Mouse (Mus musculus): Measurements from ENCODE around the gene Gm128. TPM values are rescaled to one million over a fixed set of nuclear protein-coding genes. Genes with fewer than 3 reads are reported as not detected.

Gene Gm128
- polyA plus RNA-seq, 1 experiment from 2014 or later, result not detected

DNA sequence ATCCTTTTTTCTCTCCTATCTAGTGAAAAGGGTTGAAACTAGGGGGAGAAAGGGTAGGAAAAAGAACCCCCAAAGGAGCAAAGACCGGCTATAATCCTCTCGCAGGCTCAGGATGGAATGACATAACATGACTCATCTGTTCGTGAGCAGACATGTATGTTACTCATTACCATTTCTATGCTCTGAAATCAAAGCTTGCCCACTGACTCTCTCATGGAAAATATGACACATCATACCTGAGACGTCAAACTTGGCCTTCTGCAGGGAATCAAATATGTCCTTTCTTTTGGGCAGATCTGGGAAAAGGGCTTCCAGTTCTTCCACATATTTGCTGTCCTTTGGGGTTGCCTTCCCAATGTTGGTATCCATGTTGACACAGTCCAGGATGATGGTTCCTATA is 20.6 kb upstream of the Gm128 start:
- no peak for DNase-seq (ENCODE audit: low spot score)
- Histone ChIP-seq H3K4me2 (ENCODE audit: low read length) (no peak overlapping the region), H3K4me3 (ENCODE audit: low read depth, low read length) (no peak overlapping the region), H3K9ac (ENCODE audit: low read length) (no peak overlapping the region), H3K27ac (ENCODE audit: low read depth, low read length) (no peak overlapping the region), H3K4me1 (ENCODE audit: control insufficient read depth, insufficient read depth, low read length) (no peaks in the 10 kb centered on the region), H3K9me3 (replicated peaks; ENCODE audit: control insufficient read depth, low read length) (no peaks in the 10 kb centered on the region), H3K27me3 (replicated peaks; ENCODE audit: control insufficient read depth, insufficient read depth, low read length) (no peaks in the 10 kb centered on the region), H3K36me3 (ENCODE audit: control insufficient read depth, insufficient read depth, low read length) (peaks cover 85% of the 10 kb centered on the region)
- no peak for ATAC-seq
- WGBS, result 98% methylated on average over 4 of the region's 4 CpGs

DNA sequence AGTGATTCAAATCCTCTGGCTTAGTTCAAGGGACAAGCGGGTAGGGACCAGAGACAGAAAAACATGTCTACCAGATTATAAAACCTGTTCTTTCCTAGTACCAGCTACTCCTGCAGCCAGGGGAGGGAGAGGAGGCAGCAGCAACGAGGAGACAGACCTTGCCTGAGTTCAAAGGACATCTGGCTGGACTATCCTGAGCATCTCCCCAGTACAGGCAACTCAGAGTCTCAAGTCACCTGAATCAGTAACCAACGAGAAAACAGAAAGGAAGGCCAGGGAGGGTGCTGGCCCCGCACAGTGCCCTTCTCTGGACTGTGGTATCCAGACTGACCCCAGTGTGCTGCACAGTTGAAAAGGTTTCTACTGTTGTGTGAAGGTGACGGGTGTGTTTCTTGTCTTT is 15.5 kb upstream of the Gm128 start:
- Histone ChIP-seq H3K9me3 (replicated peaks; ENCODE audit: control insufficient read depth, low read length) (no peaks in the 10 kb centered on the region), H3K9ac (ENCODE audit: low read length) (no peak overlapping the region), H3K4me3 (ENCODE audit: low read depth, low read length) (no peak overlapping the region), H3K4me2 (ENCODE audit: low read length) (no peak overlapping the region), H3K36me3 (ENCODE audit: control insufficient read depth, insufficient read depth, low read length) (peaks cover 78% of the 10 kb centered on the region), H3K27ac (ENCODE audit: low read depth, low read length) (no peak overlapping the region), H3K4me1 (ENCODE audit: control insufficient read depth, insufficient read depth, low read length) (no peaks in the 10 kb centered on the region), H3K27me3 (replicated peaks; ENCODE audit: control insufficient read depth, insufficient read depth, low read length) (no peaks in the 10 kb centered on the region)
- DNase-seq (ENCODE audit: low spot score) (no peak), ATAC-seq (no peak)
- 86% methylated on average over 5 of the region's 5 CpGs for WGBS

DNA sequence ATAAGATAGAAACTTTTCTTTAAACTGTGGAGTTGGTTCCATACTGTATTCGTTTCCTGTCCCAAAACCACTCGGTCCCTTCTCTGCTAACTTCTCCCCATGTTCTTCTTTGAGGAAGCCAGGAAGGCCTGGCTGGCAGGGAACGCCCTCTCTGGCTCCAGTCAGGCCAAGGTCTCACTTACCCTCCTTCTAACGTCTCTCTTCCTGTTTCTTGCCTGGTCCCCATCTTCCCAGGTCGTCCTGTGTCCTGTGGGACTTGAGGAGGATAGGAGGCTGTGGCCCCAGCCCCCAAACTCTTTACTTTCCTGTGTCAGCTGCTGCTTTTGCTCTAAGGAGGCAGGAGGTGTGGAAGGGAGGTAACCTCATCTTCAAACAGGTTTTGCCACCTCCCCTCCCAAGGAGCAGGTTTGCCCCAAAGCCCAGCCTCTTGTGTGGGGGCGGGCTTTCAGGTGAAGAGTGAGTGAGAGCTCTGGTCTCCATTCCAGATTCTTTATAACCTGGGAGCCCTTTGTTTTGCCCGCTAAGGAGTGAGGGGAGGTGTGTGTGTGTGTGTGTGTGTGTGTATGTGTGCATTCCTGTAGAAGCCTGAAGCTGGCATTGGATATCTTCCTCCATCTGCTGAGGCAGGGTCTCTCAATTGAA is 9.5 kb upstream of the Gm128 start, which contains the start of gene Bnipl:
Gene Bnipl (minus strand): TSS at position 411 of the 642 bp plus-strand sequence.
- Histone ChIP-seq H3K27me3 (replicated peaks; ENCODE audit: control insufficient read depth, insufficient read depth, low read length) (no peaks in the 10 kb centered on the region), H3K36me3 (ENCODE audit: control insufficient read depth, insufficient read depth, low read length) (peaks cover 29% of the 10 kb centered on the region), H3K27ac (ENCODE audit: low read depth, low read length) (no peak within 1 kb of the TSS), H3K4me3 (ENCODE audit: low read depth, low read length) (no peak within 1 kb of the TSS), H3K4me2 (ENCODE audit: low read length) (no peak within 1 kb of the TSS), H3K4me1 (ENCODE audit: control insufficient read depth, insufficient read depth, low read length) (no peaks in the 10 kb centered on the region), H3K9me3 (replicated peaks; ENCODE audit: control insufficient read depth, low read length) (no peaks in the 10 kb centered on the region), H3K9ac (ENCODE audit: low read length) (no peak within 1 kb of the TSS)
- 61% methylated on average over 7 of the region's 7 CpGs for WGBS
- DNase-seq (ENCODE audit: low spot score) (no peak), ATAC-seq (no peak)

DNA sequence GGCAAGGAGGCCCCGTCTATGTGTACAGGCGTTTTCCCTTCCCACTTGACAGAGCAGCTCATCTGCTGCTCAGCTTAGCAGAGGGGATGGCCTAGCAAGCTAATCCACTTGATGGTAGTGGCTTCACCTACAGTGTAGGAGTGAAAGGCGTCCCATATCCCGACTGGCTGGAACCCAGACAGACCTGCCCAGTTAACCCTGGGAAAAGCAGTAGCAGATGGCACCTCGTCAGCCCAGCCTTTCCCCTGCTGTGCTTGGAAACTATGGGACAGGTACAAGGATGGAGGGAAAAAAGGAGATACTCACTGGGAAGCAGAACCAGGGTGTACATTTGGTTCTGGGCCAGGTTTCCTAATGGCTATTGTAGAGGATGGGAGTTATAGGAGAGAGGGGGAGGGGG is 9.0 kb upstream of the Gm128 start:
- DNase-seq (ENCODE audit: low spot score) (no peak), ATAC-seq (no peak)
- Histone ChIP-seq H3K9ac (ENCODE audit: low read length) (no peak overlapping the region), H3K9me3 (replicated peaks; ENCODE audit: control insufficient read depth, low read length) (no peaks in the 10 kb centered on the region), H3K27me3 (replicated peaks; ENCODE audit: control insufficient read depth, insufficient read depth, low read length) (no peaks in the 10 kb centered on the region), H3K27ac (ENCODE audit: low read depth, low read length) (no peak overlapping the region), H3K4me2 (ENCODE audit: low read length) (no peak overlapping the region), H3K4me3 (ENCODE audit: low read depth, low read length) (no peak overlapping the region), H3K4me1 (ENCODE audit: control insufficient read depth, insufficient read depth, low read length) (no peaks in the 10 kb centered on the region), H3K36me3 (ENCODE audit: control insufficient read depth, insufficient read depth, low read length) (peaks cover 25% of the 10 kb centered on the region)
- 85% methylated on average over 5 of the region's 5 CpGs for WGBS

DNA sequence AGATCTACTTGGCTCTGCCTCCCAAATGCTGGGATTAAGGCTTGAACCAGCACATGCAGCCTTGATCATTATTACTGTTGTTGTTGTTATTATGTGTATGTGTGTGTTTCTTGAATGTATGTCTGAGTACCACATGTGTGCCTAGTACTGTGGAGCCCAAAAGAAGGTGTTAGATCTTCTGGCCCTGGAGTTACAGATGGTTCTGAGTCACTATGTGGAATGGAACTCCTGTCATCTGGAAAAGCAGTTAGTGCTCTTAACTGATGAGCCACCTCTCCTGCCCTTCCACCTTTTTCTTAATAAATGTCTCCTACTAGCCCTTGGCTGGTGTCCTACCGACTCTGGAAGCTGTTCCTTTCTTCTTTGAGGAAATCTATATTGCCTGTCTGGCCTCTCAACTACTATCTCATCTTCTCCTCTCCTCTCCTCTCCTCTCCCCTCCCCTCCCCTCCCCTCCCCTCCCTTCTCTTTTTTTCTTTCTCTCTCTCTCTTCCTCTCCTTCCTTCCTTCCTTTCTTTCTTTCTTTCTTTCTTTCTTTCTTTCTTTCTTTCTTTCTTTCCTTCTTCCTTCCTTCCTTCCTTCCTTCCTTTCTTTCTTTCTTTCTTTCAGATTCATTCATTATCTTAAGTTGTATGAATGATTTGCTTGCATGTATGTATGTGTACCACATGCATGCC is 6.4 kb upstream of the Gm128 start:
- Histone ChIP-seq H3K27me3 (replicated peaks; ENCODE audit: control insufficient read depth, insufficient read depth, low read length) (no peaks in the 10 kb centered on the region), H3K9ac (ENCODE audit: low read length) (no peak overlapping the region), H3K9me3 (replicated peaks; ENCODE audit: control insufficient read depth, low read length) (no peaks in the 10 kb centered on the region), H3K27ac (ENCODE audit: low read depth, low read length) (no peak overlapping the region), H3K36me3 (ENCODE audit: control insufficient read depth, insufficient read depth, low read length) (0 out of 2 replicates have a peak, but pooled peaks cover 5% of the 10 kb centered on the region), H3K4me3 (ENCODE audit: low read depth, low read length) (no peak overlapping the region), H3K4me1 (ENCODE audit: control insufficient read depth, insufficient read depth, low read length) (no peaks in the 10 kb centered on the region), H3K4me2 (ENCODE audit: low read length) (no peak overlapping the region)
- ATAC-seq (no peak), DNase-seq (ENCODE audit: low spot score) (no peak)
- WGBS, result 96% methylated on average over 1 of the region's 1 CpGs

DNA sequence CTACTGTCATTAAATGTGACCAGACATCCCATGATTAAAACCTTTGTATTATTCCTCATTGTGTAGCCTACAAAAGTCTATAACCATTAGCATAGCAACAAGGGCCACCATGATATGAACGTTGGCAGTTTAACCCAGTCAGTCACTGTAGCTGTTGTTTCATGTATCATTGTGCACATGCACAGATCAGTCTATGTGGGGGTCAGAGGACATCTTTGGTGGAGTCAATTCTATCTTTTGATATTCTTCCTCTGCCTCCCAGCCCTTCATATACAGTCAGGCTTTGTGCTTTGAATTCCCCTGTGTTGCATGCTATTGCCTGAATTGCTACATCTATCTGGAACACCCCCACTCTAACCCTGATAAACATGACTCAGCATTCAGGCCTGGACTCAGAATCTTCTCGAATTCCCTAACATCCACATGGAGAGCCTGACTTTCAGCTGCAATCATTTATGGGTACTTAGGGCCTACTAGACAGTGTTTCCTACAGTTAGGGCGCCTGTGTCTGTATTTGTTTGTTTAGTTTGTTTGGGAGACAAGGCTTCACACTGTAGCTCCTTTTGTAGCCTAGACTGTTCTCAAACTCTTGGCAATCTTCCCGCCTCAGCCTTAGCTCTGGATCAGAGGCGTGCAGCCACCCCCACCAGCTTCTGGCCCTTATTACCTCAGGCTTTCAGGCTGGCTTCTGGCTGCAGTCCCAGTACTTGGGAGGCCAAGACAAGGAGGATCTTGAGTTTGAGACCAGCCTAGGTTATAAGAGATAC is 5.2 kb upstream of the Gm128 start:
- Histone ChIP-seq H3K27ac (ENCODE audit: low read depth, low read length) (no peak overlapping the region), H3K9ac (ENCODE audit: low read length) (no peak overlapping the region), H3K4me1 (ENCODE audit: control insufficient read depth, insufficient read depth, low read length) (no peaks in the 10 kb centered on the region), H3K9me3 (replicated peaks; ENCODE audit: control insufficient read depth, low read length) (no peaks in the 10 kb centered on the region), H3K27me3 (replicated peaks; ENCODE audit: control insufficient read depth, insufficient read depth, low read length) (no peaks in the 10 kb centered on the region), H3K36me3 (ENCODE audit: control insufficient read depth, insufficient read depth, low read length) (peaks cover 6% of the 10 kb centered on the region), H3K4me3 (ENCODE audit: low read depth, low read length) (no peak overlapping the region), H3K4me2 (ENCODE audit: low read length) (no peak overlapping the region)
- whole genome bisulfite sequencing, result 72% methylated on average over 5 of the region's 5 CpGs
- ATAC-seq (no peak), DNase-seq (ENCODE audit: low spot score) (peak; percentile 23)

DNA sequence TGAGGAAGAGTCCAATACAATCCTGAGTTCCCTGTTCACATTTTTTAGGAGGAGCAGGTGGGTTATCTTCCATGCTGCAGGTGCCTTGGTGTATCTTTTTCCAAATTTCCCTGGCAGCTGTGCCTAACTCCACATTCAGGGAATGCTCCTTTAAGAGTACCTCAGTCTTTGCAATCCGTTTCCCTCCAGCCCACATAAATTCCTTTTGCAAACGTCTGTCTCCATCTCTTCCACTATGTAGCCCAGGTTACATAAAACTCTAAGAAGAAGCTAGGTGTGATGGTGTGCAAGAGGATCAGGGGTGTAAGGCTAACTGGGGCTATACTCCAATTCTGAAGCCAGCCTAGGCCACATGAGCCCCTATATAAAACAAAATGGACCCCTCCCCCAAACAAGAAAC is 1.7 kb upstream of the Gm128 start:
- DNase-seq (ENCODE audit: low spot score) (no peak), ATAC-seq (no peak)
- Histone ChIP-seq H3K36me3 (ENCODE audit: control insufficient read depth, insufficient read depth, low read length) (peaks cover 9% of the 10 kb centered on the region), H3K27me3 (replicated peaks; ENCODE audit: control insufficient read depth, insufficient read depth, low read length) (no peaks in the 10 kb centered on the region), H3K4me3 (ENCODE audit: low read depth, low read length) (no peak overlapping the region), H3K27ac (ENCODE audit: low read depth, low read length) (no peak overlapping the region), H3K4me1 (ENCODE audit: control insufficient read depth, insufficient read depth, low read length) (no peaks in the 10 kb centered on the region), H3K9ac (ENCODE audit: low read length) (no peak overlapping the region), H3K9me3 (replicated peaks; ENCODE audit: control insufficient read depth, low read length) (no peaks in the 10 kb centered on the region), H3K4me2 (ENCODE audit: low read length) (no peak overlapping the region)
- 88% methylated on average over 2 of the region's 2 CpGs for WGBS

DNA sequence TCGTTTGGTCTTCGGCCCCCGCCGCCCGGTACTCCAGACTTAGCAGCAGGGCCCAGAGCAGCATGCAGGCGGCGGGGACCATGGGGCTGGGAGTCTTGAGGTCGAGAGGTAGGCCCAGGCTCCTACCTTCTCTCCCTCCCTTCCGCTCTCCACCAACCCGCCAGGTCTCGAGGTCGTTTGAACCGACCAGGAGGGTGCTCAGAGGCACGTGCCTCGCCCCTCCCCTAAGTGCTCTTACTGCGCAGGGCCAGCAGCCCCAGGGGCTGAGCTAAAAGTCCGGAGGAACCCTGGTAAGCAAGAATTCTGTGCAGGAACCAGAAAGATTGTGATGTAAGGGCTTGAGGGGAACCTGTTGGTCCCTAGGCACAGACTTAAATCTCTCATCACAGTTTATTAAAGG is 498 bp downstream of the Gm128 start:
- WGBS, result 47% methylated on average over 17 of the region's 17 CpGs
- no peaks in the 10 kb centered on the region for H3K9me3 ChIP-seq (replicated peaks; ENCODE audit: control insufficient read depth, low read length)
- ATAC-seq, result no peak

DNA sequence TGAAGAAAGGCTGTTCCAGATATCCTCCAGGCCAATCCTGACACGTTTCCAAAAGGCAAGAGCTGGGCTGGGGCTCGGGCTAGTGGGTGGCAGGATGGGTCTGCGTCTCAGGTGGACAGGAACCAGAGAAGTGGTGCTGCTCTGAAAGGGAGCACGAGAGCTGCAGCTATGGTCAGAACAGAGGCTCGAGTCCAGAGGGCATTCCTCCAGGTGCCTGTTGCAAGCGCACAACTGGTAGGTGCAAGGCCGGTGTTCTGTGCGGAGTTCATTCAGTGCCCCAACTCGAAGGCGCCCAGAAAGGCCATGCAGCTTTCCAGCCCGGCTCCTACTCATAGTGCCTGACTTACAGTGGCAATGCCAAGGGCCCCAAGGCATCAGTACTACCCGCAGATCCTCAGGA is 1.4 kb downstream of the Gm128 start:
- no peak overlapping the region for H3K4me2 ChIP-seq (ENCODE audit: low read length)
- ATAC-seq (no peak), DNase-seq (ENCODE audit: low spot score) (no peak)
- H3K27me3 ChIP-seq (replicated peaks; ENCODE audit: control insufficient read depth, insufficient read depth, low read length), result no peaks in the 10 kb centered on the region
- 84% methylated on average over 12 of the region's 12 CpGs for WGBS
- H3K9me3 ChIP-seq (replicated peaks; ENCODE audit: control insufficient read depth, low read length), result no peaks in the 10 kb centered on the region
- no peak overlapping the region for H3K27ac ChIP-seq (ENCODE audit: low read depth, low read length)
- H3K36me3 ChIP-seq (ENCODE audit: control insufficient read depth, insufficient read depth, low read length), result peaks cover 40% of the 10 kb centered on the region
- H3K4me3 ChIP-seq (ENCODE audit: low read depth, low read length), result no peak overlapping the region
- H3K4me1 ChIP-seq (ENCODE audit: control insufficient read depth, insufficient read depth, low read length), result no peaks in the 10 kb centered on the region
- H3K9ac ChIP-seq (ENCODE audit: low read length), result no peak overlapping the region

More for the DNA sequence above, 498 bp downstream of the Gm128 start:
- Histone ChIP-seq H3K4me3 (ENCODE audit: low read depth, low read length) (no peak overlapping the region), H3K4me2 (ENCODE audit: low read length) (no peak overlapping the region), H3K36me3 (ENCODE audit: control insufficient read depth, insufficient read depth, low read length) (peaks cover 30% of the 10 kb centered on the region), H3K27me3 (replicated peaks; ENCODE audit: control insufficient read depth, insufficient read depth, low read length) (no peaks in the 10 kb centered on the region), H3K9ac (ENCODE audit: low read length) (no peak overlapping the region), H3K4me1 (ENCODE audit: control insufficient read depth, insufficient read depth, low read length) (no peaks in the 10 kb centered on the region), H3K27ac (ENCODE audit: low read depth, low read length) (no peak overlapping the region)
- DNase-seq (ENCODE audit: low spot score), result no peak
